Mouse (Mus musculus) gastrocnemius, postnatal 14 days (tissue): ENCODE results near the gene Tmem109. TPM values are rescaled to one million over a fixed set of nuclear protein-coding genes. Genes with fewer than 3 reads are reported as not detected.

ENCODE experiments used
- DNase-seq: peaks from one replicate; pipeline ENCODE4 v3.0.0; 2021; ENCODE audit warnings: mixed read lengths
- intact Hi-C: fragments of 180-260 bp; cut with DNase I; formaldehyde crosslinking; loops from one replicate; pipeline ENCODE4 v1.15.1; 2025; ENCODE audit warnings: low total_unique reads
- total RNA-seq, 2 experiments: library from RNA; stranded (reverse); gene quantifications; 2 replicates each; pipeline ENCODE4 v1.2.3; 2021

Tmem109 gene
- total RNA-seq, 2 experiments from 2014 or later, result 193 to 196 TPM

- no peak for DNase-seq
- intact Hi-C loops, result no loop called here
Observed at GRCm38 (mm10) chr19:10896849-10897248, 15.0 kb upstream of the Tmem109 start.

- intact Hi-C loops, result no loop called here
- DNase-seq, result no peak
Observed at GRCm38 (mm10) chr19:10895708-10896107, 13.9 kb upstream of the Tmem109 start.

- DNase-seq, result peak; percentile 97
- intact Hi-C loops, result no loop called here
Observed at GRCm38 (mm10) chr19:10895016-10895528, 13.3 kb upstream of the Tmem109 start, which contains the start of gene Prpf19. Prpf19 (plus strand) TSS chr19:10895231.

- intact Hi-C loops, result no loop called here
- DNase-seq, result no peak
Observed at GRCm38 (mm10) chr19:10892201-10892600, 10.4 kb upstream of the Tmem109 start.

- DNase-seq, result peak; percentile 61
- intact Hi-C loops, result no loop called here
Observed at GRCm38 (mm10) chr19:10880975-10881425, 801 bp downstream of the Tmem109 start.

- intact Hi-C loops, result no loop called here
- peak; percentile 67 for DNase-seq
Observed at GRCm38 (mm10) chr19:10880085-10880974, 1.5 kb downstream of the Tmem109 start.

- intact Hi-C loops, result no loop called here
- no peak for DNase-seq
Observed at GRCm38 (mm10) chr19:10878201-10878837, 3.5 kb downstream of the Tmem109 start.

- intact Hi-C loops, result loop anchor here (5.0 kb wide), 1 partner anchor 159 kb away; no protein-coding TSS in a partner anchor
Observed at GRCm38 (mm10) chr19:10871328-10871961, 10.4 kb downstream of the Tmem109 start.

GRCm38 (mm10) chr19:10870676-10871075 is 11.1 kb downstream of the Tmem109 start:
- intact Hi-C loops, result loop anchor here (5.0 kb wide), 1 partner anchor 158 kb away; no protein-coding TSS in a partner anchor
- DNase-seq, result no peak

More at GRCm38 (mm10) chr19:10871328-10871961, 10.4 kb downstream of the Tmem109 start:
- DNase-seq, result no peak

GRCm38 (mm10) chr19:10869886-10870527 is 11.8 kb downstream of the Tmem109 start, which contains the start of gene Tmem132a:
Tmem132a (minus strand) TSS chr19:10869940.
- no peak for DNase-seq
- intact Hi-C loops, result loop anchor here (5.0 kb wide), 1 partner anchor 158 kb away; no protein-coding TSS in a partner anchor

- peak; percentile 81 for DNase-seq
- intact Hi-C loops, result no loop called here
Observed at GRCm38 (mm10) chr19:10869241-10869885, 12.4 kb downstream of the Tmem109 start.

- intact Hi-C loops, result no loop called here
- DNase-seq, result no peak
Observed at GRCm38 (mm10) chr19:10868623-10869141, 13.1 kb downstream of the Tmem109 start.

GRCm38 (mm10) chr19:10867946-10868622 is 13.7 kb downstream of the Tmem109 start:
- DNase-seq, result no peak
- intact Hi-C loops, result no loop called here

GRCm38 (mm10) chr19:10866351-10866750 is 15.4 kb downstream of the Tmem109 start:
- intact Hi-C loops, result no loop called here
- no peak for DNase-seq

GRCm38 (mm10) chr19:10860072-10860497 is 21.7 kb downstream of the Tmem109 start:
- no peak for DNase-seq
- intact Hi-C loops, result no loop called here

- DNase-seq, result no peak
- intact Hi-C loops, result no loop called here
Observed at GRCm38 (mm10) chr19:10856520-10856919, 25.3 kb downstream of the Tmem109 start.

GRCm38 (mm10) chr19:10855422-10855821 is 26.4 kb downstream of the Tmem109 start:
- intact Hi-C loops, result no loop called here
- no peak for DNase-seq
